Mouse (Mus musculus) bone marrow, adult 2 months (tissue): ENCODE measurements at regions not wholly inside any gene's neighbourhood (a gene's known extent, or its start where the extent isn't known, plus 50 kb on each side); places are given as distances from the start of the nearest gene placed in this dataset.

ENCODE experiments used
- CTCF ChIP-seq: fragments of 200-500 bp; IDR thresholded peaks from 2 replicates; pipeline ENCODE4 v1.5.1; 2011; ENCODE audit warnings: low read length, control low read depth; ENCODE audit not compliant: control insufficient read depth, insufficient read depth
- POLR2A ChIP-seq: fragments of 200-500 bp; IDR thresholded peaks from 2 replicates; pipeline ENCODE4 v1.6.1; 2011; ENCODE audit warnings: low read depth, mild to moderate bottlenecking, control low read depth, low read length, borderline replicate concordance; ENCODE audit not compliant: control insufficient read depth

- TF ChIP-seq POLR2A (no peak), CTCF (no peak)
Measured at GRCm38 (mm10) chr12:71541961-71542360, 232.3 kb downstream of the Dact1 start.
